Mouse (Mus musculus) heart, adult 2 months (tissue): ENCODE measurements at regions not wholly inside any gene's neighbourhood (a gene's known extent, or its start where the extent isn't known, plus 50 kb on each side); places are given as distances from the start of the nearest gene placed in this dataset.

ENCODE experiments used
- CTCF ChIP-seq: fragments of 200-600 bp; IDR thresholded peaks from 2 replicates; pipeline ENCODE4 v1.8.1; 2022; ENCODE audit warnings: antibody characterized with exemption, mild to moderate bottlenecking, moderate library complexity
- EP300 ChIP-seq: fragments of 200-500 bp; IDR thresholded peaks from 2 replicates; pipeline ENCODE4 v1.6.1; 2011; ENCODE audit warnings: low read depth, low read length, control low read depth; ENCODE audit not compliant: insufficient read depth
- POLR2A ChIP-seq: fragments of 200-500 bp; IDR thresholded peaks from 2 replicates; pipeline ENCODE4 v1.6.1; 2011; ENCODE audit warnings: mild to moderate bottlenecking, low read depth, low read length, control low read depth; ENCODE audit not compliant: insufficient read depth

GRCm38 (mm10) chr12:27085890-27086289 is 256.5 kb downstream of the Sox11 start:
- no peak for TF ChIP-seq EP300
- TF ChIP-seq CTCF = no peak
- no peak for TF ChIP-seq POLR2A
